Mouse (Mus musculus): ENCODE data around the gene Trim30a.
"Not testable (repeated sequence)": the region's sequence is repeated elsewhere in the genome, so short reads cannot be mapped to it uniquely, and the experiment has no call there.

The Trim30a gene

DNA sequence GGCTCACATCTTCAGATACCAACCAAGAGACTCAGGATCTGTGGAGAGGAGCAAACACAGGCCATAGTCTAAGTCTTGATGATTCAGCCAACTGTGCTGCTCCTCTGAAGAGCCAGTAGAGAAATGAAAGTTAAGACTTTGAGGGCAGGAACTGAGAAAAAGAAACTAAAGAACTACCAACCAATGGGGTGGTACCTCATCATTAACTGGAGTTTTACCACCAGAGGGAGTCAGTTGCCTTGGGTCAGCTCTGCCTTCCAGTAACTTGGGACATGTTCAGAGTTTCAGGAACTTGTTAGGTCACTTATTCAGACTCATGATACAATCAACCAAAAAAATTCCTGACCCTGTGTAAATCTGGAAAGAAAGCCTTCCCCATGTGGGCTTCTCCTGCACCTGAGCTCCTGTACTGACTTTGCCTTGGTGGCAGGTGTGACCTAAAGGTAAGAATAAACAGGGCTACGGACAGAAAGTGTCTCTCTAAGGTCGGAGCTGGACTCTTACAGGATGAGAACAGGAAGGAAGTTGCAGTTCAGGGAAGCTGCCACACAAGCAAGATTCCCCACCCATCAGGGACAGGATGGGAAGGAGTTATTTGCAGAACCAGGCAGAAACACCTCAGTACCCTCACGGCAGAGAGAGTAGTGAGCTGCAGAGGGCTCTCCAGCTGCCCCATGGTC, at the start of gene Trim30a:
Gene Trim30a, minus strand, starts transcription at position 129 of the 680 bp plus-strand sequence.
- DNase-seq, result no peak

DNA sequence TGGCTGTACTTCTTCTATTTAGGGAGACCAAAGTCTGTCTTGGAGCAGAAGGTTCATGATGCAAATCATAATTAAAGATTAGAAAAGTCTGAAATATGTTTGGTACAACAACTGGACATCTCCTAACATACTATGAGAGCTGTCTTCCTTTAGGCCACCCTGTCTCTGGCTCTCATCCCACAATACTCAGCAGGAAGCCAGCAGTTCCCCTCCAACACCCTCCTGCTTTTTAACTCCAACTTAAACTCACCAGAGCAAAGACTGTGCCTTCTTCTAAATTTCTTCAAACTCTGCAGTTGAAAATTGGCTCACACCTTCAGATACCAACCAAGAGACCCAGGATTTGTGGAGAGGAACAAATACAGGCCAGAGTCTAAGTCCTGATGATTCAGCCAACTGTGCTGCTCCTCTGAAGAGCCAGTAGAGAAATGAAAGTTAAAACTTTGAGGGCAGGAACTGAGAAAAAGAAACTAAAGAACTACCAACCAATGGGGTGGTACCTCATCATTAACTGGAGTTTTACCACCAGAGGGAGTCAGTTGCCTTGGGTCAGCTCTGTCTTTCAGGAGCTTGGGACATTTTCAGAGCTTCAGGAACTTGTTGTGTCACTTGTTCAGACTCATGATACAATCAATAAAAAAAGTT, 42.5 kb upstream of the Trim30a start, which contains the start of gene Trim30d:
Gene Trim30d, minus strand, starts transcription at position 429 of the 645 bp plus-strand sequence.
- not testable (repeated sequence) for DNase-seq

- no peak for DNase-seq
These were observed 36.8 kb upstream of the Trim30a start for GRCm38 (mm10) chr7:104501589-104502371.

DNA sequence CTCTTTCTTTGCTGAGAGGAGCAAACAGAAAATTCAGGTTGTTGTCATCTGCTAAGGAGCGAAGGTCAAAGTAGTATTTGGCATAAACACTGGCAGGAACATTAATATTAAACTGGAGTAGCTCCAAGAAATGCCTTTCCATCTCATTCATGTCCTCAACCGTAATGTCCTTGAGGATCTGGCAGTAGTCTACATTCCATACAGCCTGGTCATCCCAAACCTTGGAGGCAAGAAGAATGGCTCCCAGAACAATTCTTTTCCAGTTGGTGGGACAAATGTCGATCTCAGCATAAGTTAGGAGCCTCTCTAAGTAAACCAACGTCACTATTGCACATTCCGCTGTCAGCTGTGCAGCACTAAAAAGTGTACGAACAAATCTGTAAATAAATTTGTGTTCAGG, 36.2 kb upstream of the Trim30a start:
- not testable (repeated sequence) for DNase-seq

DNA sequence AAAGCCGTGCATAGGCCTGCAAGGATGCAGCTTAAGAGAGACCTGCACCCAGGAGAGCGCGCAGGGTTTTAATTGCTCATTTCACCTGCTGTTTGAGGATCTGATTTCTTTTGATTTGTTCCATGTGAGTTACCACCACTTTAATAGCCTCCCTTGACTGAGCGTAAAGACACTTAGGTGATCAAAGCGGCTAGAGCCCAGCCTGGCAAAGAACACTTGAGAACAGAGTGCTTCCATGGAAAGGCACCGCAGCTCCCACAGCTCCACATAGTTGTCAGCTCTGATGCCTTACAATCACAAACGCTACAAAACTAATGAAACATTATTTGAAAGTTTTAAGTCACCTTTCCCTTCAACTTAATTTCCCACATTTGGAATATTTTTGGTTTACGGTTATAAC, 34.5 kb upstream of the Trim30a start:
- DNase-seq, result not testable (repeated sequence)

DNA sequence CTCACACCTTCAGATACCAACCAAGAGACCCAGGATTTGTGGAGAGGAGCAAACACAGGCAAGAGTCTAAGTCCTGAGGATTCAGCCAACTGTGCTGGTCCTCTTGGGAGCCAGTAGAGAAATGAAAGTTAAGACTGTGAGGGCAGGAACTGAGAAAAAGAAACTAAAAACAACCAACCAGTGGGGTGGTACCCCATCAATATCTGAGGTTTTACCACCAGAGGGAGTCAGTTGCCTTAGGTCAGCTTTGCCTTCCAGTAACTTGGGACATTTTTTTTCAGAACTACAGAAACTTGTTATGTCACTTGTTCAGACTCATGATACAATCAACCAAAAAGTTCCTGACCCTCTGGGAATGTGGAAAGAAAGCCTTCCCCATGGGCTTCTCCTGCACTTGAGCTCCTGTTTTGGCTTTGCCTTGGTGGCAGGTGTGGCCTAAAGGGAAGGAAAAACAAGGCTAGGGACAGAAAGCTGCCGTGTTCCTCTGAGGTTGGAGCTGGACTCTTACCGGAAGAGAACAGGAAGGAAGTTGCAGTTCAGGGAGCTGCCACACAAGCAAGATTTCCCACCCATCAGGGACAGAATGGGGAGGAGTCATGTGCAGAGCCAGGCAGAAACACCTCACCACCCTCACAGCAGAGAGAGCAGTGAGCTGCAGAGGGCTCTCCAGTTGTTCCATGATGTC, 18.9 kb downstream of the Trim30a start:
- no peak for DNase-seq

GRCm38 (mm10) chr7:104404460-104404950, 60.5 kb downstream of the Trim30a start:
- DNase-seq, result no peak

DNA sequence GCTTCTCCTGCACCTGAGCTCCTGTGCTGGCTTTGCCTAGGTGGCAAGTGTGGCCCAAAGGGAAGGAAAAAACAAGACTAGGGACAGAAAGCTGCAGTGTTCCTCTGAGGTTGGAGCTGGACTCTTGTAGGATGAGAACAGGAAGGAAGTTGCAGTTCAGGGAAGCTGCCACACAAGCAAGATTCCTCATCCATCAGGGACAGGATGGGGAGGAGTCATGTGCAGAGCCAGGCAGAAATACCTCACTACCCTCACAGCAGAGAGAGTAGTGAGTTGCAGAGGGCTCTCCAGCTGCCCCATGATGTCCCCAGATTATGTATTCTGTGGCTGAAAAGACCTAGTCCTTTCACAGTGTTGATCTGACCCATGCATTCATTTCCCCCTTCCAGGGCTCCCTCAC, 63.9 kb downstream of the Trim30a start:
- no peak for DNase-seq

- DNase-seq, result no peak
These were observed 64.3 kb downstream of the Trim30a start, which contains the start of gene Trim30c for GRCm38 (mm10) chr7:104400698-104401097. Trim30c (minus strand) TSS chr7:104400837.

- no peak for DNase-seq
These were observed 66.5 kb downstream of the Trim30a start for GRCm38 (mm10) chr7:104398492-104398891.

DNA sequence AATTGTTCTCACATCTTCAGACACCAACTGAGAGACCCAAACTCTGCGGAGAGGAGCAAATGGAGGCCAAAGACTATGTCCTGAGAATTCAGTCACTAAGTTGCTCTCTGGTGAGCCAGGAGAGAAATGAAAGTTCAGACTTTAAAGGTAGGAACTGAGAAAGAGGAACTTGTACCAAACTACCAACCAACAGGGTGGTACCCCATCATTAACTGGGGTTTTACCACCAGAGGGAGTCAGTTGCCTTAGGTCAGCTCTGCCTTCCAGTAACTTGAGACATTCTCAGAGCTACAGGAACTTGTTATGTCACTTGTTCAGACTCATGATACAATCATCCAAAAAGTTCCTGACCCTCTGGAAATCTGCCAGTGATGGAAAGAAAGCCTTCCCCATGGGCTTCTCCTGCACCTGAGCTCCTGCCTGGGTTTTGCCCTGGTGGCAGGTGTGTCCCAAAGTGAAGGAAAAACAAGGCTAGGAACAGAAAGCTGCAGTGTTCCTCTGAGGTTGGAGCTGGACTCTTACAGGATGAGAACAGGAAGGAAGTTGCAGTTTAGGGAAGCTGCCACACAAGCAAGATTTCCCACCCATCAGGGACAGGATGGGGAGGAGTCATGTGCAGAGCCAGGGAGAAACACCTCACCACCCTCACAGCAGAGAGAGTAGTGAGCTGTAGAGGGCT, 95.1 kb downstream of the Trim30a start, which contains the start of gene Trim30b:
Gene Trim30b, minus strand, starts transcription at position 149 of the 679 bp plus-strand sequence.
- no peak for DNase-seq

- DNase-seq, result no peak
These were observed 98.7 kb downstream of the Trim30a start for GRCm38 (mm10) chr7:104366339-104366738.

All from cerebellum, postnatal 25 days (tissue).